Mouse (Mus musculus) stomach, postnatal 0 days (tissue): Measurements from ENCODE around the gene Lrrc59.

ENCODE experiments used
- CTCF ChIP-seq: IDR thresholded peaks from 2 replicates; pipeline ENCODE4 v1.5.1; 2016; ENCODE audit warnings: antibody characterized with exemption, low read depth, mild to moderate bottlenecking, moderate library complexity
- EP300 ChIP-seq: optimal IDR thresholded peaks from 2 replicates; pipeline ENCODE3; 2016; ENCODE audit warnings: antibody characterized with exemption

DNA sequence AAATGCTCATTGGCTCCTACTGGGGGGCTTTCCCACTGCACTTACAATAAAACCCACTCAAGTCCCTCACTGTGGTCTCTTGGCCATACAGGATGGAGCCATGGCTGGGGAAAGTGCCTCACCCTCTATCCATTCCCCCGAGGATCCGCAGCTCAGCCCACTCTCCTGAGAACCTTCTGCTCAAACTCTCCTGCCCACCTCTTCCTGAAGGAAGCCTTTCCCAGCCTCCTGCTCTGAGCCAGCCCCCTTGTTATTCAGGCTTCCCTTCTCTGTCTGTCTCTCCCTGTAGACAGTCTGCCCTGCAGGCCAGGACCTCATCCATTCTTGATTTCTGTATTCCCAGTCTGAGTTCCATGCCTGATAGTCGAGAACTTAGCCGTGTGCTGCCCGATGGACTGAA lies 45.4 kb downstream of the Lrrc59 start:
- no peak for TF ChIP-seq CTCF
- no peak for TF ChIP-seq EP300
